Mouse (Mus musculus) c-Kit-positive CD71-positive TER-119-positive erythroid progenitor cells, embryonic 14.5 days (primary cell): Measurements from ENCODE around the gene Uchl1.

Experiments used
- DNase-seq: peaks from one replicate; pipeline ENCODE4 v3.0.0-alpha.2; 2013; ENCODE audit warnings: low spot score

The Uchl1 gene

GRCm38 (mm10) chr5:66675983-66676382, at the start of gene Uchl1:
TSS of gene Uchl1 (plus strand) at chr5:66676091.
- DNase-seq, result no peak

- no peak for DNase-seq
Measured at GRCm38 (mm10) chr5:66627805-66628204, 48.1 kb upstream of the Uchl1 start.

- DNase-seq, result no peak
Measured at GRCm38 (mm10) chr5:66635459-66636079, 40.3 kb upstream of the Uchl1 start.

DNA sequence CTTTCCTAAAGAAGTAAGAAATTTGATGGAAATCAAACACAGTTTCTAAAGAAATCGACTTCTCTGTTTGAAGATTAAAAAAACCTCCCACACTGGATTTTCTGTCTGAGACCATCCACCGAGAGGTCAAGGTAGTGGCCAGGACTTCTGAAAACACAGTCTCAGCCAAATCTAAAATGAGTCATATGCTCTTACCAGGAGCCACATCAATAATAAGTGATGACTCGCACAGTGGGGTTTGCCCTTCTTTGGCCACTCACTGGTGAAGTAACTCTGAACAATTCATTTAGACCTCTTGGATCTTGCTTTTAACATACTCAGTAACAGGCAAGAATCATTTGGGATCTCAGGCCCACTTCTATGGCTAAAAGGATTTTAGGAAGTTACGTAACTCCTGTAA, 33.7 kb upstream of the Uchl1 start:
- no peak for DNase-seq

GRCm38 (mm10) chr5:66643260-66643659, 32.6 kb upstream of the Uchl1 start:
- no peak for DNase-seq

DNA sequence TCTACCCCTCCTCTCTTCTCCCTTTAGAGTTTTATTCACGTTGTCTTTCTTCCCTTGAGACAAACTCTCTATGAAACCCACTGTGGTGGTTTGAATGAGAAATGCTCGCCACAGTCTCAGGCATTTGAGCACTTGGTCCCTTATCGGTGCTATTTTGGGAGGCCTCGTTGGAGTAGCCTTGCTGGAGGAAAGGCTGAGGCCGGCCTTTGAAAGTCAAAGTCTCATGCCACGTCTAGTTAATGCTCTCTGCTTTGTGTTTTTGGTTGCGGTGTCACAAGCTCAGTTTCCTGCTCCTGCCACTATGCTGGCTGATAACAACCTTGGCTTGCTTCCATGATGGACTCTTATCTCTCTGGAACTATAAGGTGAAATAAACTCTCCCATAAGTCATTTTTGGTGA, 28.4 kb upstream of the Uchl1 start:
- no peak for DNase-seq

- DNase-seq, result no peak
Measured at GRCm38 (mm10) chr5:66654220-66654619, 21.7 kb upstream of the Uchl1 start.

- DNase-seq, result no peak
Measured at GRCm38 (mm10) chr5:66675189-66675890, 551 bp upstream of the Uchl1 start.

- DNase-seq, result no peak
Measured at GRCm38 (mm10) chr5:66676457-66677117, 696 bp downstream of the Uchl1 start.

GRCm38 (mm10) chr5:66677411-66678345, 1.8 kb downstream of the Uchl1 start:
- no peak for DNase-seq

- DNase-seq, result no peak
Measured at GRCm38 (mm10) chr5:66679222-66679621, 3.3 kb downstream of the Uchl1 start.

DNA sequence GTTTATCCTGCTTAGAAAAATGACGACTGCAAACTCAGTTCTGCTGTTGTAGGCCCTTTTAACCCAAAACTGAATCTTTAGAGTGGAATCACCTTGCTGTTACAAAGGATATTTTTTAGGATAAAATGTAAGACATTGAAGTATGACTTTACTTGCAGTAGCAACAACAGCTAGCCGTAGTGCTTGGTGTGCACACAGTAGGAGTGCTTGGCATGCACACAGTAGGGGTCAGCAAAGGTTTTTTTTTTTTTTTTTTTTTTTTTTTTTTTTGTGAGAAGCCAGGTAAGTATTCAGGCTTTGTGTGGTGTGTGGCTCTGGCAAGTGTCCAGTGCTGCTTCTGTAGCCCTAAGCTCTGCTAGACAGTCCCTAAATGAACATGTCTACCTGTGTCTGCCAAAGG, 10.0 kb downstream of the Uchl1 start:
- no peak for DNase-seq

- no peak for DNase-seq
Measured at GRCm38 (mm10) chr5:66686863-66687262, 11.0 kb downstream of the Uchl1 start.

- no peak for DNase-seq
Measured at GRCm38 (mm10) chr5:66687737-66688136, 11.8 kb downstream of the Uchl1 start.

DNA sequence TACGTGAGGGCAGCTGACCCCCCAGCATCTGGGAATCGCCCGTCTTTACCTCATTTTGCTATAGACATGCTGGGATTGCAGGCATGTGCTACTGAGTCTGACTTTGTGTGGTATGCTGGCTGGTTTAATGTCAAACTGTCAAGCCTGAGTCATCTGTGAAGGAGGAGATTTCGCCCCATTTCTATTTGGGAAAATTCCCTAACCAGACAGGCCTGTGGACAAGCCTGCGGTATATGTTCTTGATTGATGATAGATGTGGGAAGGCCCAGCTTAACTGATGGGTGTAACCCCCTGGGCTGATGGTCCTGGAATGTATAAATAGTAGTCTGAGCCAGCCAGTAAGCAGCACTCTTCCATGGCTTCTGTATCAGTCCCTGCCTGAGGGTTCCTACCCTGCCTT, 12.4 kb downstream of the Uchl1 start:
- DNase-seq, result no peak

DNA sequence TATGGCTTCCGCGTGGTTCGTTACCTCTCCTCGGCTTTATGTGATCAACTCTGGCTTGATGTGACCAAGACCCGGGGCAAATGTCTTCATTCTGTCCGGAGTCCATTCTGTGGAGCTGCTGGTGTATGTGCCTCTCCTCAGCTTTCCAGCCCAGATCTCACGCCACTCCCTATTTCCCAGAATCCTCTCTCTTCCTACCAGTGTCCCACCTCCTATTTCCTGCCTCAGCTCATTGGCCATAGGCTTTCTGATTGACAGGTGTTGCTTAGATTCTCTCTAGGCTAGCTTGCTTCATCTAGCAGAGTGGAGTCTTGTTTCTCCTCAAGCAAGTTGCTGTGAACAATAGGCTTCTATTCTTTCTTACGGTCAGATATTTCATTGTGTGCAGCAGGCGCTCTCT, 13.9 kb downstream of the Uchl1 start:
- DNase-seq, result no peak

- no peak for DNase-seq
Measured at GRCm38 (mm10) chr5:66693231-66693630, 17.3 kb downstream of the Uchl1 start.

DNA sequence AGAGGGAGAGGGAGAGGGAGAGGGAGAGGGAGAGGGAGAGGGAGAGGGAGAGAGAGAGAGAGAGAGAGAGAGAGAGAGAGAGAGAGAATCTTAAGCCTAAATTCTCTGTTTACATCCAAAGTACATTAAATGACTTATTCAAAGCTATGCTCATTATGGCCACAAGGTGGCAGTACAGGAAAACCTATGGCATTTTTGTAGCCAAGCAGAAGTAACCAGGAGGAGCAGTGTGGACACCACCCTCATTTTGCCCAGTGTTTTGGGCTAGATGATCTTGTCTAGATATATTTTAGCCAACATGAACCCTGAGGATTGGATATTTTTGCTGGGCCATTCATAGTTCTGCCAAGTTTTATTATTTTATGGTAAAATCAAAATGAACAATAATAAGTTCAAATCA, 21.2 kb downstream of the Uchl1 start:
- peak; percentile 37 for DNase-seq

GRCm38 (mm10) chr5:66699911-66700310, 24.0 kb downstream of the Uchl1 start:
- DNase-seq, result no peak

GRCm38 (mm10) chr5:66701951-66702350, 26.1 kb downstream of the Uchl1 start:
- DNase-seq, result no peak

DNA sequence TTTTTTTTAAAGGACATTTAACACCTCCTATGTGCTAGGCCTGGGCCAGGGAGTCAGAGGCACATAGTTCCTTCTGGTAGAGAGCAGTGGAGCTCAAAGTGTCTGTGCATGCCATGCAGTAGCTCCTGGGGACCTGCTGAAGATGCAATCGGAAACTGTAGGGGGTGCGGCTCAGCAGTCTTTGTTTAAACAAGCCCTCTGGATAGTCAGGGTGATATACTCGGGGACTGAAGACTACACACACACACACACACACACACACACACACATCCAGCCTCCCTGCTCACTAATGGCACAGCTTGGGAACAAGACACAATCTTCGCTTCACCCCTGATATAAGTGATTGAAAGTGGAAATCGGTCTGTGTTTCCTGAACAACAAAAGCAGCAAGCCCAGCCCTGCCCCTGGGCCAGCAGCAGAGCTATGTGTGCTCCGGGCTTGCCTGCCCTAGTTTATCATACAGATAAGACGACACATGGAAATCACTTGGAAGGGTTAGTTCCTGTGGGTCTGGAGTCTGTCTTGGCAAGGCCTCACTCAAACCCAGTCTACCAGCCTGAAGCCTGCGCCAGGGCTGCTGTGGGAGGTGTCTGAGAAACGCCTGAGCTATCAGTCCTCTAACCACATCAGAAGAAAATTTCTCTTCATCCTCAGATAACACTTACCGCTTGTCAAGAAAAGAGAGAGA, 27.6 kb downstream of the Uchl1 start:
- DNase-seq, result no peak

GRCm38 (mm10) chr5:66707859-66708258, 32.0 kb downstream of the Uchl1 start:
- DNase-seq, result no peak
